Mouse (Mus musculus) heart, adult 11 months (tissue): ENCODE measurements around the gene Zfp60.
"Not testable (repeated sequence)": the region's sequence is repeated elsewhere in the genome, so short reads cannot be mapped to it uniquely, and the experiment has no call there.

Experiments
- DNase-seq: peaks from one replicate; pipeline ENCODE4 v3.0.0; 2022

Gene Zfp60

DNA sequence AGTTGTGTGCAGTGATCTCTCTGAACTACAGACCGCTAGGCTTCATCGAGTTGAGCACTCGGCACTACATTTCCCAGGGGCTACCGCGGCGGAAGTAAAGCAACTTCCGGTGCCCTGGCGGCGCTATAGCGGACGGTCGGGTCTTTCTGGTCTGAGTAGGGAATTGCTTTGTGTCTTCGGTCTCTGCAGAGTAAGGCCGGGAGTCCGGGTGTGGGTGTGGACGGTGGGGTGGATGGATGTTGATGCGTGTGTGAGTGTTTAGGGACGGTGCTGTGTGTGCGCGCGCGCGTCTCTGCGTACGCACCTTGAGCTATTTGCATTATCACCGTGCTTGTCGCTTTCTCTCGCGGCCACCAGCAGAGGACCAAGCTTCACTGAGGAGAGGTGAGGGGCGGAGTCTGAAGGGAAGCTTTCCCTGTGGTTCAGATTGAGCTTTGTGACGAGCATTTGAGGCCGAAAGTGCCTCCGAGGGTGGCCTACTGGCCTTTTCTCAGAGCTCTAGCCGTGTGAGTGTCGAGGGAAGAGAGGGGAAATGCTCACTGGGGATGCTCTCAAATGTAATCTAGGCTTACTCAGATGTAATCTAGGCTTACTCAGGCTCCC, at the start of gene Zfp60:
TSS of gene Zfp60 (plus strand) at position 109 of the 603 bp plus-strand sequence.
- DNase-seq = peak; percentile 98

DNA sequence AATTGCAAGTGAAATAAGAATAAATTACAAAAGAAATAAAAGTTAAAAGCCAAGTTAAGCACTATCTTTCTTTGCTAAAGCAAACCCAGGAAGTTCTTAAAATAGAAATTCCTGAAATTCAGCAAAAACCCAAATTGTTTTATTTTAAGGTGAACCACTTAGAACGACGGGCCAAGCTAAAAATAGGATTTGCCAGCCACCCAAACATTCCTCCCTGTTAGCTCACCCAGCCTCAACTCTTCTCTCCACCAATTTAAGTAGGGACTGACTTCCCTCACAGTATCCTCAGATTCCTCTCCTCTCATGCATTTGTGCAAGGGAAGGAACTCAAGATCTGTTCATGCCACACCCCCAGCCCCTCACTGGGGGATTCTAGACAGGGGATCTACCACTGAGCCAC, 48.0 kb upstream of the Zfp60 start:
- DNase-seq = peak; percentile 41

DNA sequence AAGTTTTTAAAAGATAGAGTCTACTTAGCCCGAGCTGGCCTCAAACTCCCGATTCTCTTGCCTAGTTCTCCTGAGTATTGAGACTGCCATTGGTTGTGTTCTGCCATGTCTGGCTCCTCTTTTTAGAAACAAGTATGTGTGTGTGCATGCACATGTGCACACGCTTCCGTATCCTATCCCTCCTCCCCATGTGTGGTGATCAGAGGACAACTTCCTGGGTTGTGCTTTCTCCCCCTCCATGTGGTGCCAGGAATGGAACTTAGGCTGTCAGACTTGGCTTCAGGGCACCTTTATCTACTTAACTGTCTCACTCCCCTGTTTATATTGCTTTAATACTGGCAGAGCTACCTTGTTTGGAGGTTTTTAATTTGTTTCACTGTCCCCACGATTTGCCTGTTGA, 46.0 kb upstream of the Zfp60 start:
- DNase-seq = peak; percentile 49

DNA sequence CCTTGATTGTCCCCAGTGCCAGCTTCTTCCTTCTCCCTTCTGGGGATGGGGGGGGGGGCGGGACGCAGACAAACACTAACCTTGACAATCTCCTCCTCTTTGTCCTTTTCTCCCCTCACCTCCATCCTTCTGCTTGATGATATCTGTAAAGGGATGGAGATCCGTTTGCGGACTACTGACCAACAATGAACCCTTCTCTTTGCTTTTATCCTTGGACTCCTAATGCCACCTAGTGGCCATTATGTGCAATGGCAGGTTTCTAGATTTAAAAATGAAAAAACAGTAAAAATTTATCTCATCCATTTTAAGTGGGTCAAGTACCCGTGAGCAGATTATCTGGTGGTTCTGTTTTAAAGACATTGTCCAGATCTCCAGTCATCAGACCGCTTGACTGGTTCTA, 45.5 kb upstream of the Zfp60 start:
- no peak for DNase-seq

DNA sequence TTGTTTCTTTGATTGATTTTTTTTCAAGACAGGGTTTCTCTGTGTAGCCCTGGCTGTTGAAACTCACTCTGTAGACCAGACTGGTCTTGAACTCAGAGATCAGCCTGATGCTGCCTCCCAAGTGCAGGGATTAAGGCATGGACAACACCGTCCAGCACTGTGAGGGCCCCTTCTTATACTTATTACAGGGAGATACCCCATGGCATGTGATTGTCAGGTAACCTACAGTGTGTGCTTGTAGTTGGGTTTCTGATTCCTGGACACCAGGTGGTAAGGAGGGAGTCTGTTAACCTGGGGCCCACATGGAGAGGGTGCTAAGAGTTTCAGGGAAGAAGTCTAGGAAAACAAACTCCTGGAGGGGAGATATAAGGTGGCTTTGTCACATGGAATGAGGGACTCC, 44.1 kb upstream of the Zfp60 start:
- peak; percentile 74 for DNase-seq

DNA sequence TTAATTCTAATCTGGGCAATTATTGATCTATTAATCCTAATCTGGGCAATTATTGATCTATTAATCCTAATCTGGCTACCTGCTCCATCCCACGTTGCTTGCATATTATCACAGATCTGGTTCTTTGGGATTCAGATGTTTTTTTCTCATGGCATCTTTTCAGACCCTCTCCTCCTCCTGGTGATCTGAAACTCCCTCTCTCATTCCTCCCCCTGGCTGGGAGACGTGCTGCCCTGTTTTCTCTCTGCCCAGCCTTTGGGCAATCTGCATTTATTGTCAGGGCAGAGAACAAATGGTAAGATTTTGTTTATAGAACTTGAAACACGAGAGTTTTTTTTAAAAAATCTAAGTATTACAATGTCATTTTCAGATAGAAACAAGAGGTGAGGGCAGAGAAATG, 43.4 kb upstream of the Zfp60 start:
- peak; percentile 59 for DNase-seq

DNA sequence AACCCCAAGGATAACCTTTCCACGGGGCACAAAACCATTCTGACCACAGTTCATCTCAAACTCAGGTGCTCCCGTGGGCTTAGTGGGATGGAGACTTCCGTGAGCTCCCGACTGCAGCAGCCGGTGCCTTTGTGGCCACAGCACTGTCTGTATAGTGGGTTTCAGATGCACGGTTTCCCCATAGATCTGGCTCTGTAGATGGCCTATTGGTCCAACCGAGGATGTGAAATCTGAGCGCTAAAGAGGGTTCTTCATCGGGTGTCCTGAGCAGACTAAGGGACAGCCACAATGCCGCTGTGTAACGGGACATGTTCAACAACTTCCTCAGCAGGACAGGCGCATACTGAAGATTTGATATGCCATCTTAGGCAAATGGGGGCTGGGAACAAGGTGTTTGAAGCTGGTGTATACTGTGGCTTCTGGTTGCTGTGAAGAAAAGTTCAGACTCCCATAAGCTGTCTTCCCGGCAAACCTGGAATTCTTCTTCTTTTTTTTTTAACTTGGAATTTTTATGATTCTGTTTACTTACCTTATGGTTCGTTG, 42.9 kb upstream of the Zfp60 start:
- peak; percentile 87 for DNase-seq

DNA sequence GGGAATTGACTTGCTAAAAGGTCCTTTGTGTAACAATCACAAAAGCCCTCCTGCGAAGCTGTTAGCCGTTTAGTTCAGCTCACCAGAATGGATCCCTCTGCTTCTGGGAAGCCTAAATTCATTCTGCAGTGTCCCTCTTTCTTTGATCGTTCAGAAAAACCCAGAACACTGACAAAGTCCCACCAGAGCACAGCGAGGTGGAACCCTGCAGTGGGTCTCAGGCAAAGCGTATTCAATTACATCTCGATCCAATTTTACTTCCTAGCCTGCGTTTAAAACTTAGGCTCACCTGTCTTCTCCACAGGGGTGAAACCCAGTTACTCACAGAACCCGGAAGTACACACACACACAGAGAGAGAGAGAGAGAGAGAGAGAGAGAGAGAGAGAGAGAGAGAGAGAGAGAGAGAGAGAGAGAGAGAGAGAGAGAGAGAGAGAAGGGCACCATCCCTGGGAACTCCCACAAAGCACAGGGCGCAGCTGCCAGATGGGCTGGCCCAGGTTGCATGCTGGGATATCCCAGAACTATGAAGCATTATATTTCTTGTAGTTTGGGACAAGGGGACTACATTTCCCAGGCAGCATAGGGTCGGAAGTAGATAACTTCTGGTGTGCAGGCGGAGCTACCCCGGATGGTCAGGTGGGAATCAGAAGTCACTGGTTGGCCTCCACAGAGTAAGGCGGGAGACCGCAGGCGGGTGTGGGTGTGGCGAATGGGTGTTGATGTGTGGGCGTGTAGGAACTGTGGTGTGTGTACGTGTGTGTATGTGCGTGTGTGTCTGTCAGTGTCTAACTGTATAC, 42.2 kb upstream of the Zfp60 start, which contains the start of gene Zfp607b:
TSS of gene Zfp607b (plus strand) at position 526 of the 798 bp plus-strand sequence.
- DNase-seq = peak; percentile 100

DNA sequence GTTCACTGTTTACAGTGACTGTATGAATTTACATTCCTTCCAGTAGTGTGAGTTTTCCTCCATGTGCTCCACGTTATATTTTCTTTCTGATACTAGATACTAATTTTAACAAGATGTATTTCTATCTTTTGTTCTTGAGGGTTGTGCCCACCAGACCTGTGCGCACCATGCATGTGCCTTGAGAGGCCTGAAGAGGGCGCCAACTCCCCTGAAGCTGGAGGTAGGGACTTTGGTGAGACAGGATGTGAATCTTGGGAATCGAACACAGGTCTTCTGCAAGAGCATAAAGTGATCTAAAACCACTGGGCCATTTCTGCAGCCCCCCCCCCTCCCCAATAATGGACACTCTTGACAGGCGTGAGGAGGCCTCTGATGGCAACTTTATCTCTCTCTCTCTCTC, 40.1 kb upstream of the Zfp60 start:
- DNase-seq = peak; percentile 76

DNA sequence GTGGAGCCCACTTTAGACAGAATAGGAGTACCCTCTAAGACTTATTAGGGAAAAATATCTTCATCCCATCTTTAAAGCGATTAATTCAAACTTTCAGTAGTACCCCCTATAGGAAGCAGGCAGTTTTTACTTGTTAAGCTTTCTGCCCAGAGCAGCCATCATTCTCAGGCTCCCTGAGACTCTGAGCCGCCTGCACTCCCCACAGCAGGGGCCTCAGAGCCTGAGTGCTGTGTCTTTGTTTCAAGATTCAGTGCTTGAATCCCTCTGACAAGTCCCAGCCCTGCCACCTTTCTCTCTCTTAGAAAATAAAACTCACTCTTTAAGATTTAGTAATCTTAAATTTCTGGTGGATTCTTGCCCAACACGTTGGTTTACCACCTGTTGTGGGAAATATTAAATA, 34.5 kb upstream of the Zfp60 start:
- DNase-seq = peak; percentile 33

DNA sequence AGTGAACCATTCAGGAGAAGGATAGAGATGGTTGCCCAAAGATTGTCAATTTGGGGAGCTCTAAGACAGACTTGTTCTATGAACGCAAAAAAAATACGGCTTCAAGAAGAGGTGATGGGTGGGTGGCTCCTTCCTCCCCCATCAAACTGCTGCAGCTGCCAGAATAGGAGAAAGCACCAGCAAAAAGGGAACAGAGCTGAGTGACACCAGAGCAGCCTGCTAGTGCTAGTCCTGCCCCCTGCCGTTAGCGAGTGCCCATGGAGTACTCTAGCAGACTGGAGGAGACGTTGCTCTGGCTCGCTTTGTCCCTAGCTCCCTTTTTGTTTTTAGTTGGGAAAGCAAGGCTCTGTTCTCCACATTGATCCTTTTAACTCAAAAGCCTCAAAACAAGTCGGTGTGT, 20.8 kb upstream of the Zfp60 start:
- peak; percentile 34 for DNase-seq

DNA sequence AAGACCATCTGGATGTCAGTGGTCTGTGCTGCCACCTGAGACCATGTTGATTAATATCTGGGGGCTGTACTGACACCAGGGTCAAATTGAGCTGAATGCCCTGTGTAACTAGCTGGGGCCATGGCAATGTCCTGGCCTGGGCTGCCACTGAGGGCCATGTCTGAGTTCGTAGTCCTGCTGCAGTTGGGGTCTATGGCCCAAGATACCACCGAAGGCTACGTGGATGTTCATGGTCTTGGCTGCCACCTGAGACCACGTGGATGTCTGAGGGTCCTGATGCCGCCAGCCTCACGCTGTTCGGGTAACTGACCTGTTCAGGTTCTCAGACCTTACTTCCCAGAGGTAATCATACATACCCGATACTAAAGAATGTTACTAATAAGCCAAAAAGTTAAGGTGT, 9.2 kb upstream of the Zfp60 start:
- peak; percentile 62 for DNase-seq

DNA sequence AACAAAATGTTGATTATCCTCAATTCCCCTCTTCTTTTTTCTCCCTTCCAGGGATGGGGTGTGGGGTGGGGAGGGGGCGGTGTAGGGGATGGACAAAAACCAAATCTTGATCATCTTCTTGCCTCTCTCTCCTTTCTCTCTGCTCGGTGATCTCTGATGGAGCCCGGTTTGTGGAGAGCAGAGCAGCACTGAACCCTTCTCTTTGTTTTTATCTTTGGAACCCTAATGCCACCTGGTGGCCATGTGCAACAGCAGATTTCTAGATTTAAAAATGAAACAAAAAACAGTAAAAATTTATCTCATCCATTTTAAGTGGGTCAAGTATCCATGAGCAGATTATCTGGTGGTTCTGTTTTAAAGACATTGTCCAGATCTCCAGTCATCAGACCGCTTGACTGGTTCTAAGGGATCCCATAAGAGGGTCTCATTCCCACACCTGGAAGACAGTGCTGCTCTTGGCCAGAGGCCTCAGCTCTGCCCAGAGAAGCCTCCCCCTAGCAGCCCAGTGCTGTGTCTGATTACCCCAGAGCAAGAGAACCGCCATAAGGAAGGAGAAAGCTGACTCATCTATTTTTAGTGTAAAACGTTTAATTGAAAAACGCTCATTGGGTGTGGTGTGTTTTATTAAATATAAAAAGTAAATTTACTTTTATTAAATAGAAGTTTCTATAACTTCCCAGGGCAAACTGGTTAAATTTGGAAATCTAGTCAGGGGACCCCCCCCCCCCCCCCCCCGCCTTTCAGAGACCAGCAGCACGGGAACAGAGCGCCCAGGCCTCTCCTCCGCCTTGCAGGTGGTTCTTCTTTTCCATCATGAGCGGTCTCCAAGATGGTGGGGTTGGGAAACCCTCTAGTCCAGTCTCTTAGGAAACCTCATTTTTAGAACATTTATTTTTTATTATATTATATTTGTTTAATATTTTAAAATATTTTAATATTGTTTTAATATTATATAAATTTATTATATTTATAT, 5.3 kb upstream of the Zfp60 start:
- DNase-seq = peak; percentile 74

DNA sequence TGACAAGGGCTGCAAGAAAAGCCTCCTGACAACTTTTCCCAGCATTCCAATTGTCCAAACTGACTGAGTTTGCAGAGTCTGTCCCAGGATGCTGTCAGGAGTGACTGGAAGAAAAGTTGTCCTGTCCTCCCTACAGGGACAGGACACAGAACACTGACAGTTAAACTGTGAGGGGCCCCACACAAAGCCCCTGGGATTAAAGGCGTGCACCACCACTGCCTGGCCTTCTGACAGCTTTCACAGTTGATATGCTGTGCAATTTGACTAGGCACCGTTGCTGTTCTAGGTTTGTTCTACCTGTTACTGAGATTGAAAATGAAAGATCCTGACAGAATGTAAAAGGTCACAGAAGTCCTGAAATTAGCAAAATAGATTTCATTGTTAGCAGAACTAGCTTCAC, 3.7 kb upstream of the Zfp60 start:
- peak; percentile 54 for DNase-seq

DNA sequence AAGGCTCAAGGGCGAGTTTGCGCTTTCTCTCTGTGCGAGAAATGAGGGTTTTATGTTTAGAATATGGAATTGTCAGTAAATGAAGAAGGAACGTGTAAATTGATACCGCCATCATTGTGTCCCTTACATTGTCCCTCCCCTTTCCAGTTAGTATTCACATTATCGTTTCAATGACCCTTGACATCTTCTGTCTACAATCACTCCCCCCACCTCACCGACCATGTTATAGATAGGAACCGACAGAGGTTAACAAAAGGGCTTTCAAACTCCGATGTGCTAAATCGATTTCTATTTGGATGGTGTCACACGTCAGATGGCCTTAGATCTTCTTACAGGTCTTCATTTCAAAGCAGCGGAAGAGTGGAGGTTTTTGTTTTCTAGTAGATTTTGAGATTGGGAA, 757 bp downstream of the Zfp60 start:
- DNase-seq = no peak

DNA sequence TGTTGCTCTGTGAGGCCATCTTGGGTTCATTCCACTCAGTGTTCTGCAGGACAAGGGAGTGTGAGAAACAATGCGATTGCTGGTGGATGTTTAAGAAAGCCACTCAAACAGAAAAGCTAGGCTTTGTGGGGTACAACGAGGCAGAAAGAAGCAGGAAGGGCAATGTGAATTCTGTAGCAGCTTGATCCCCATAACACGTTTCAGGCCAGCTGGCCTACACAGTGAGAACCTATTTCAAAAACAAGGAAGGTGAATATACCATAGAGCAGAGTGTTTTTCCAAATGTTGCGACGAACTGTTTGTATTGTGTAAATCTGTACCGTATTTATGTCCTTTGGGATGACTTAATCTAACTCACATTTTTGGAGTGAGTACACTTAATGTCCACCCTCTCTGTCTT, 1.3 kb downstream of the Zfp60 start:
- DNase-seq = no peak

DNA sequence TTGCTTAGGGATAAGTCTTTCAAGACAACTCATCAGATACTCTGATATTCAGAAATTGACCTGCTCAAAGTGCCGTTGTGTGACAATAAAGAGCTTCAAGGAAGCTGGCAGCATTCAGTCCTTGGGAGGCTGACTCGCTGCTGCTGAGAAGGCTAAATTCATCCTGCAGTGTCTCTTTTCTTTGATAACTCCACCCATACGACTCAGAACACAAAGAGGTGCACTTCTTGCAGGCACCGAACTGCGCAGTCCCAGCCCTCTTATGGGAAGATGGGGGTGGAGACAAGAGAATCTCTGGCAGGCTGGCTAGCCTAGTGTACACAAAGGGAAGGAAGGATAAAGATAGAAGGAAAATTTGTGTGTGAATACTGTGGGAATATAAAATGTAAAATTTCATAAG, 4.3 kb downstream of the Zfp60 start:
- peak; percentile 58 for DNase-seq

DNA sequence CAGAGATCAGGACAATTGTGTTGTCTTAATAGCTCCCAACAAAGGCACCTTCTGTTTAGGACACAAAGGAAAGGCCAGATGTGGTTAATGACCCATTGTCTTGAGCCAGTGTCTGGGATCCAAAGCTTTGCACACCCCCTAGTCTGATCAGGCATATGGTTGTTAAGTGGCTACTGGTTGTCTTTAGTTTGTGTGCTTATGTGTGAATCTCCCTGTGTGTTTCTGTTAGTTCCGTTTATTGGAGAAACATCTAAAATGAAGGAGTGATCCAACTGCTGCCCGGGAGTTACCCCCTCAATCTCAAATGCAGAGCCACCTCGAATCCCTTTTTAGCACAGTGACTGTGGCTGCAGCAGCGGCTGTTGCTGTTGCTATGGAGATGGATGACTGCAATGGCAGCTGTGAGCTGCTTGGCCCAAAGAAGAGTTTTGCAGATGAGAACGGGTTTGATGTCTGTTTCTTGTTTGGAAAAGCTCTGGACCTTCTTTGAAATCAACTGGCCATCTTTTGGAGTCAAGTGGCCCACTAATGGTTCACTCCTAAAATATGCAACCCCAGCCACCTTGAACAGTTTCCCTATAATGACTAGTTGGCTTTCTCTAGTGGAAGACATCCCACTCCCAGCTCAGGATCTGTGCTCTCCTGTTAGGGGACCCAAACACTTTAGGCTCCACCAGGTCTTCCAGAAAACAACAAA, 25.3 kb downstream of the Zfp60 start:
- DNase-seq = no peak

DNA sequence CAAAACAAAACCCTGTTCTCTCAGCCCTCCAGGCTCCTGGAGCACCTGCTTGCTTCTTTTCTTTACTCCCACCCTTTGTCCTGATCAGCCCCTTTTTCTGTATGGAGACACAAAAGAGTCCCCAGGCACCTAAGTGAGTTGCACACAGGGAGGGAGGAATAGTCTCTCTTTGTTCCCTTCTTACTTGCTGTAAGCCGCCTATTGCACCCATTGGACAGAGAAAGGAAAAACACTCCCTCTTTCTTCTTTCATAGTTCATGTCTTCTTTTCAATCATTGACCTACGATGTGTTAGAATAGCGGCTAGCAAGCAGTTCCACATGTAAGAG, 25.8 kb downstream of the Zfp60 start:
- no peak for DNase-seq

DNA sequence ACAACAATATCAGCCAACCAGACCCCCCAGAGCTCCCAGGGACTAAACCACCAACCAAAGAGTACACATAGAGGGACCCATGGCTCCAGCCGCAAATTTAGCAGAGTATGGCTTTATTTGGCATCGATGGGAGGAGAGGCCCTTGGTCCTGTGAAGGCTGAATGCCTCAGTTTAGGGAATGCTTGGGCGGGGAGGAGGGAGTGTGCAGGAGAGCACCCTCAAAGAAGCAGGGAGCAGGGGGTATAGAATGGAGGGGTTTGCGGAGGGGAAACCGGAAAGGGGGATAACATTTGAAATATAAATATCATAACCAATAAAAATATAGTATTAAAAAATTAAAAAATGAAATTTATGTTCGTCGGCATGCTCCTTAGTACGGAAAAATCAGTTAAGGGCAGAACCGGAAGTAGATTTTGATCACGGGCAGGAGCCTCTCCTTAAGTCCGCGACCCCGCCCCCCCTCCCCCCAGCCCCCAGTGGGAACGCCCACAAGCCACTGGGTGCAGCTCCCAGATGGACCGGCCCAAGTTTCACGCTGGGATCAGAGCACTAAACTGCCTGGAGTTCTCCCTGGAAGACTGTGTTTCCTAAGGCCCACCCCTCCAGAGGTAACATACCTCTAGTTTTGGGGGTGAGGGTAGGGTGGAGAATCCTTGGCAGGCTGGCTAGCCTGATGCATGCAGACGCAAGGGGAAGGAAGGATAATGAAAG, 34.1 kb downstream of the Zfp60 start:
- DNase-seq = no peak

DNA sequence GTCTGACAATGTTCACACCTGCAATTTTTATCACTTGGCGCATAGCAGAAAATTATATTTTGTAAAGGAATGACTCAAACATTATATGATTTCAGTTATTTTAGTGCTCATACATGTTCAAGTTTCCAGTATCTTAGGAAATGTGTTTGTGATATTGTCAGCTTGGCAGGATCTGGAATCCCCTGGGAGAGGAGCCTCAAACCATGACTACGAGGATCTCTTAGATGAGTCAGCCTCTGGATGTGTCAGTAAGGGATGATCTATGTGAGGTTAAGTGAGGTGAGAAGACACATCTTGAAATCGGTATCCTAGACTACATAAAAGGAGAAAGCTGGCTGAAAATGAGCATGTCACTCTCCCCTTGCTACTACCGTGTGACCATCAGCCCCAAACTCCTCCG, 58.1 kb downstream of the Zfp60 start:
- no peak for DNase-seq

DNA sequence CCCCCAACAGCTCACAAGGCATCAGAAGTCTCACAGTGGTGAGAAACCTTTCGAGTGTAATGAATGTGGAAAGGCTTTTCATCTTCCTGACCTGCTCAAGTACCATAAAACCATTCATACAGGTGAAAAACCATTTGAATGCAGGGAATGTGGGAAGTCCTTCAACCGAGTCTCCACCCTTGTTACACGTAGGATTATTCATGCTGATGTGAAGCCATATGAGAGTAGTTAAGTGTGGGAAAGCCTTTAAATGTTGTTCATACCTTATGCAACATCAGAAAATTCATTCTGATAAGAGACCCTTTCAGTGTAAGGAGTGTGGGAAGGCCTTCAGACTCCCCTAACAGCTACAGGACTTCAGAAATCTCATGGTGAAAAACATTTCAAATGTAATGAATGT, 62.7 kb downstream of the Zfp60 start:
- not testable (repeated sequence) for DNase-seq
